Mouse (Mus musculus): ENCODE data around the gene Lcp1. TPM values are rescaled to one million over a fixed set of nuclear protein-coding genes. Genes with fewer than 3 reads are reported as not detected.

The Lcp1 gene
- total RNA-seq, 2 experiments from 2014 or later = 6.6 to 8.8 TPM

DNA sequence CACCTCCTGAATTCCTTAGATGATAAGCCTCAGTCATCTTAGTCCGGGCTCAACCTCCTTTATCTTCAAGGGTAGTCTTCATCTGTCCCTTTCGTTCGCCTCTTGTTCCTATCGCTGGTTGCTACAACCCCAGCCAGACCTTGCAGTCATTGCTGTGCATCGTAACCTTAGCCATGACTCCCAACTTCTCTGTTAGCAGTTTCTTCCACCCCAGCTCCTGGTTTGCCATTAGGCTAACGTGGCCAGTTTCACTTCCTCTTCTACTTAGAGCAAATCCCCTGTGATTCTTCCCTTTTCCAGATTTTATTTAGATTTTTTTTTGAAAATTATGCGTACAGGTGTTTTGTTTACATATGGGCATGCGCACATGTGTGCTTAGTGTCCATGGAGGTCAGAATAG lies 33.0 kb downstream of the Lcp1 start:
- no peak for TF ChIP-seq CTCF (conservative IDR thresholded peaks at IDR 0.05)

DNA sequence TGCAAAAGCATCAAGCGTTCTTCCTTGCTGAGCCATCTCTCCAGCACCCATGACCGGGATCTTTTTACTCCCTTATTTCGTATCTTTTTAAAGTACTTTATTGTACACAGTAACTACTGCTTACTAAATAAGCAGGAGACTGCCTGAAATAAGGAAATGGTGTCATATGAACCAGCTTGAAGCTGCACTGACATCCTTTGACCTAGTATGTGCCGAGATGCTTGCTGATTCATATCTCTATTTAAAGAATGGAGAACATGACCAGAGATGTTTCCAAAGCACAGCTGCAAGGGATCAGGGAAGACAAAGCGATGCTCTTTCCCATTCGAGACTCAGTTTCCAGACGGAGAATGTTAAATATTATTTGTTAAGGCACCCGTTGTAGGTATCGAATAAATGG lies 33.4 kb downstream of the Lcp1 start:
- no peak for DNase-seq (ENCODE audit: low spot score in 2 of 2)
- H3K4me3 ChIP-seq = no peak overlapping the region
- H3K27ac ChIP-seq = no peak overlapping the region
- TF ChIP-seq CTCF (conservative IDR thresholded peaks at IDR 0.05) = no peak

More for the DNA sequence above, 33.0 kb downstream of the Lcp1 start:
- no peak overlapping the region for H3K4me3 ChIP-seq
- H3K27ac ChIP-seq = no peak overlapping the region
- DNase-seq (ENCODE audit: low spot score in 2 of 2) = no peak

DNA sequence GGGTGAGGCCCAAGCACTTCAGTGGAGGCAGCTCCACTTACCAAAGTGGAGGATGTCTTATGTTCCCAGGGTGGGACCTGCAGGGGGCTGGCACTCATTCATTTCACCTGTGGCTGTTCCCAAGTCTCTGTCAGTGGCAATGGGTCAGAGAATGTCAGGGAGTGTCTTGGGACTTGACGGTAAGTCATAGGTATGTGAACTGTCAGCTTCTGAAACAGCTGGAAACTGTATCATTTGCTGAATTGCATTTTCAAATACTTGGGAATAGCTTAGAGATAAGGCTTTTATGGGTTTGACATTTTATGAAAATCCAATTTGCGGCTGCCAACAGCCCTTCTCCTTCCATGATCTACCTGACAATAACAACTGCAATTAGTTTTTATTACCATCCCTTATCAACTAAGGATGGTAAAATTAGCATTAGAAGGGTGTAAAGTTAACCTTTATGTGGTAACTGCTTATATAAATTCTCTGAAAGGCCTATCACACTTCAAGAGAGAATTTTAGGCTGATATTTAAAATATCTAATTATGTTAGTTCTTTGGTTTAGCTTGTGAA lies 34.8 kb downstream of the Lcp1 start:
- TF ChIP-seq CTCF (conservative IDR thresholded peaks at IDR 0.05) = no peak
- no peak overlapping the region for H3K27ac ChIP-seq

DNA sequence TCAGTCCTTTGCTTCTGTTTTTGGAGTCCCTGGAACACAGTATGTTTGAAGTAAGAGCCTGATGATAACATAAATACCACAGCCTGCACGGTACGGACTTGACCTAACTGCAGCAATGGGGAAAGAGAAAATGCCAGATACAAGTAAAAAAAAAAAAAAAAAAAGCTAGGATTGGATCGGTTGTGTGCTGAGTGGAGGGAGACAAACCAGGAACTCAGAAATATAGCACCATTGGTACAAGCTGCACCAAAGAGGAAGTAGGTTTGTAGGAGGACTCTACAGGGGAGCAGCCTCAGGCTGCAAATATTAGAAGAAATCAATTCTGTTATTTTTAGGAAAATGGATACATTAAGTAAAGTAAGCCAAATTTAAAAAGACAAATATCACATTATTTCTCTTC lies 37.6 kb downstream of the Lcp1 start:
- H3K27ac ChIP-seq = no peak overlapping the region
- DNase-seq (ENCODE audit: low spot score in 2 of 2) = no peak
- no peak for TF ChIP-seq CTCF (conservative IDR thresholded peaks at IDR 0.05)
- no peak overlapping the region for H3K4me3 ChIP-seq

More for the DNA sequence above, 34.8 kb downstream of the Lcp1 start:
- DNase-seq (ENCODE audit: low spot score in 2 of 2) = no peak
- H3K4me3 ChIP-seq = no peak overlapping the region

DNA sequence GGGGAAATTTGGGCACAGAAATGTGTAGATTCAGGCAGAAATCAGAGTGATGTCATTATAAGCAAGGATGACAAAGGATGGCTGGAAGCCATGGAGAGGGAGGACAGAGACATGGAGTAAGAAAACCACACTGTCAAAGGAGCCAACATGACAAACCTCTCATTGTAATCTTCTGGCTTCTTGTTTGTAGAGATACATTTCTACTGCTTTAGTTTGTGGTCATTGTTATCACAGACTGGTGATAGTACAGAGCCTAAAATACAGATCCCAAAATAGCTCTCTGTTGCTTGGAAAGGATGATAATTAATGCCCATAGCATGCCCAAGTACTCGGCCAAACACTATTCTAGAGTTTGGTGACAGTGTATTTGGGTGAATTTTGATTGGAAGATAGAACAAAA lies 39.6 kb downstream of the Lcp1 start:
- no peak for TF ChIP-seq CTCF (conservative IDR thresholded peaks at IDR 0.05)
- no peak overlapping the region for H3K4me3 ChIP-seq
- no peak for DNase-seq (ENCODE audit: low spot score in 2 of 2)
- H3K27ac ChIP-seq = 0 out of 2 replicates have a peak overlapping the region, but pooled peaks have one; percentile 32

DNA sequence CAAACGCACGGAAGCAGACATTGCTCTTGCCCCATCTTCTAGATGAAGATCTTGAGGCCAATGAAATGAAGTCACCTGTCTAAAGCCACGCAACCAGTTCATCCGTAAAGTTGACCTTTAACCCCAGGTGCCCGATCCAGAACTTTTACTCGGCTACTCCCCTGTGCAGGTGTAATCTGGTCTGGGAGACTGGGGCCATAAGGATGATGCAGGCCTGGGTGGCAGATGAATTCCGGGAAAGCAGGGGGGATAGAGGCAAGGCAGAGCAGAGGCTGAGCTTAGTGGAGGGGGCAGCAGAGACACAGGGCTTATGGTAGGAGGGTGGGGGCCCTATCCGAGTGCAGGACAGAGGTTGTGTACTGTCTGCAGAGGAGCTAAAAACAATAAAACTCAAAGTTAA lies 43.4 kb downstream of the Lcp1 start:
- H3K27ac ChIP-seq = no peak overlapping the region
- no peak overlapping the region for H3K4me3 ChIP-seq
- no peak for DNase-seq (ENCODE audit: low spot score in 2 of 2)
- TF ChIP-seq CTCF (conservative IDR thresholded peaks at IDR 0.05) = no peak

DNA sequence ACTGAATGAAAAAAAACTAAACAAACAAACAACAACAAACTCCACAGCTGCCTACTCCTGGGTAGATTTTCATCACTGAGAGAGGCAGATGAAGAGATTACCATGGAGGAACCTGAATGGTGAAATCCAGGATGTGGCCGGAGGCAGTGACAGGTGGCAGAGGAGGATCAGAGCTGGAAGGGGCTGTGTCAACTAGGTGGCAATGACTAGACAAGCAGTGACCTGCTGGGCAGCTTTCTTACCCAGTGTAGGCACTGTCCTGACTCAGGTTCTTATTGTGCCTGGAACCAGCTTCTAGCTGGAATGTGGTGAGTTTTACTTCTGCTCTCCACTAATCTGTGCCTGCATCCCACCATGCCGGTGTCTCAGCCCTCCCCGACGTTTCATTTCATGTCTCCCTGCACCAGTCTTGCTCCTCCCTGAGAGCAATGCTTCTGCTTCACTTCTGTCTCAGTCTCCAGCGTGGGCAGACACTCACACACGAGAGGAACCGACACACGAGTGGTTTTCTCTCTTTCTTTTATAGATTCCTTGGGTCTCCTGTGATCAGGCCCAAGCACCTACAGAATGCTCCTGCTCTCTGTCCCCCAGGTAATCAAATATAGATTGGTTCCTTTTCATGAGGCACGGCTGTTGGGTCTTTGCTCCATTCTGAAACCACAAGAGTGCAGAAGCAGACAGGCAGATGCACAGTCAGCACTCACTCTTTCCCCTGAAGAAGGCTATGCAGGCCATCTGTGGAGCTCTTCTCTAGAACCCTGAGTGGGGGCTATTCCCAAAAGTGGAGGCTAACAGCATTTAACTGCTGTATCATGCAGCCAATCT lies 44.0 kb downstream of the Lcp1 start:
- DNase-seq (ENCODE audit: low spot score in 2 of 2) = no peak
- no peak for TF ChIP-seq CTCF (conservative IDR thresholded peaks at IDR 0.05)
- Histone ChIP-seq H3K4me3 (no peak overlapping the region), H3K27ac (no peak overlapping the region; the same call in 1 of the 2 replicates)

DNA sequence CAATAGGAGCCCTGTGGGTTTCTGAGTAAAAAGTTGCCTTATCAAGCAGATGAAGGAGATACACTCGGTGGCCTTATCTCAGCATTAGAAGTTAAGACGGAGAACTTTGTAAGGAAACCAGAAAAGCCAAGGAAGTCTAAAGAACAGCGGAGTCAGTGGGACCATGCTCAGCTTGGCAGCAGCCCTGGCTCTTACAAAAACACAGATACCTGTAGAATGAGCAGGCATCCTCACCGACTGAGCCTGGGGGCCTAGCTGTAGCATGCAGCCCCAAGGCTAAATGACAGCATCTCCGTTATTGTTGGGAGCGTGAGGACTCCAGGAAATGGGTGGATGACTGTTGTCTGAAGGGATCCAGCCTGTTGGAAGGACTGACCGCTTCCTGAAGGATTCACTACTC lies 44.9 kb downstream of the Lcp1 start:
- DNase-seq (ENCODE audit: low spot score in 2 of 2) = no peak
- Histone ChIP-seq H3K4me3 (no peak overlapping the region), H3K27ac (no peak overlapping the region; the same call in 1 of the 2 replicates)
- TF ChIP-seq CTCF (conservative IDR thresholded peaks at IDR 0.05) = no peak

DNA sequence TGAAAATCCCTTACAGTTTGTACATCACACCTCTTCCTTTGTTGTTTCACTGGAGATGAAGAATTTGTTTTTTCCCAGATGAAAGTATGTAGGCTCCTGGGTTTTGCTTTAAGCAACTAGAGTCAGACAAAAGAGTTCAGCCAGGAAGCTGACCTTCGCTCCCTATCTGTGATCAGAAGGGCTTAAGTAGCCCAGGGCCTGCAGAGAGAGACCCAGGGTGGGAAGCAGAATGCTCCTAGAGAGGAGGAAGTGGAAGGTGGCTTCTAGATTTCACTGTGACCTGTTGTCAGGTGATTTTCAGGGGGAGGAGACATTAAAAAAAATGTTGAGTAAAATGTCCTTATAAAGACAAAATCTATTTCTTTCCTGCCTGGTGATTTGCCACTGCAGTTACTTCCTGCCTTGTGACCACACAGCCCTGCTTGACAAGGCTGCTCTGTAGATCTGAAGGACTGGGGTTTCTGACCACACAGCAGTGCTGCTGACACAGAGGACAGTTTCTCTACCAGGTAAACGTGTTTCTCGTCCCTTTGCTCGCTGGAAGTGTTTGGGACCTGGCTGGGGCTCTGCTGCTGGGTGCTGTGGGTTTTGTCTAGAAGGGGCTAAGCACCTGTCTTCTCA lies 45.6 kb downstream of the Lcp1 start:
- H3K27ac ChIP-seq = no peak overlapping the region
- no peak for DNase-seq (ENCODE audit: low spot score in 2 of 2)
- no peak overlapping the region for H3K4me3 ChIP-seq
- TF ChIP-seq CTCF (conservative IDR thresholded peaks at IDR 0.05) = no peak

DNA sequence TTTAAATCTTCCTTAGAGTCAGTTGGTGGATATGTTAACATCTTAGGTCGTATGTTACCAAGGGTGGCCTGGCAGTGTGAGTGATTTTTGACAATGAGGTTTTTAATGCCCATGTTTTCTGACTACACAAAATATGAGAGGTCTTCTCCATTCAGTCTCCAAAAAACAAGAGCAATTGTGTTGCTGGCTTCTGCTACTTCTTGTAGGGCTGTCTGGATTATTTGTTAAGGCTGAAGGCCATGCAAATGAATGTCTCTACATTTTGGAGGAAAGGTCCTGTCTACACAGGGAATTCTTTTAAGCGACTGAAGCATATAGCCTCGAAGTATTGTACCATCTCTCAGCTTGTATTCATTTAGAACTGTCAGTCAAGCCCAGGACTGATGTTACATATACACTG lies 46.5 kb downstream of the Lcp1 start:
- no peak for DNase-seq (ENCODE audit: low spot score in 2 of 2)

DNA sequence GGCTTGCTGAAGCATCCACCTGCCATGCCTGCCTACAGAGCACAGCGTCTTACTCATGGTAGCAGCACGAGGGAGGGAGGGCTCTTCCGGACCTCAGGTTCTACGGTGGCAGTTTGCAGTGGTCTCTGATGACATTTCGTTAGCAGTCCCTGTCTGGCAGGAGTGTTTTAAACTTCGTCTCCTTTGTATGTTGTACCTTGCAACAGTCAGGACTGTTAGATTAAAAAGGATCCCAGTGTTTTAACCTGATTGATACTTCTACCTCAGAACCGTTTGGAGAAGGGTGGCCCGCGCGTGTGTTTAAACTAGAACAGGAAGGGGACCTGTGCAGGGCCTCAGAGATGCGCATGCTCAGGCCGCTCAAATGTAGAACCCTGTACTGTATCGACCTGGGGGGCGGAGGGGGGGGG lies 47.5 kb downstream of the Lcp1 start:
- H3K4me3 ChIP-seq = no peak overlapping the region; the same call in 1 of the 2 replicates
- H3K27ac ChIP-seq = no peak overlapping the region
- DNase-seq (ENCODE audit: low spot score in 2 of 2) = no peak
- no peak for TF ChIP-seq CTCF (conservative IDR thresholded peaks at IDR 0.05)

More for the DNA sequence above, 46.5 kb downstream of the Lcp1 start:
- no peak for TF ChIP-seq CTCF (conservative IDR thresholded peaks at IDR 0.05)
- Histone ChIP-seq H3K27ac (no peak overlapping the region), H3K4me3 (no peak overlapping the region)

DNA sequence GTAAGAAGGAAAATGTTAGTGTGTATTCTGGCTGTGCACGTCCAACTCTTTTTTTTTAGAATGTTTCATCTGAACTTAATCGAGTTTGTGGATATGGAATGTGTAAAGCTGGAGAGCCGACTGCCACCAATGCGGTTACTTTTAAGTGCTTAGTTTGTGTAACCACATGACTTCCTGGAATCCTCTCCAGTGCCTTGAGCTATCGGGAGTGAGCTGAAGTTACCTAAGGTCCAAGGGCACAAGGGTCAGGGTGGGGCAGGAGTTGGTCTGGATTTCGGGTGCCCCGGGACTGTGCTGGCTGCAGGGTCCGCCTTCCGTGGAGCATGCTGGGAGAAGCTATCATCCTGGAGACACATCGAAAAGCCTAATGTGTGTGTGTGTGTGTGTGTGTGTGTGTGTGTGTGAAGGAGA lies 47.9 kb downstream of the Lcp1 start:
- H3K27ac ChIP-seq = no peak overlapping the region

DNA sequence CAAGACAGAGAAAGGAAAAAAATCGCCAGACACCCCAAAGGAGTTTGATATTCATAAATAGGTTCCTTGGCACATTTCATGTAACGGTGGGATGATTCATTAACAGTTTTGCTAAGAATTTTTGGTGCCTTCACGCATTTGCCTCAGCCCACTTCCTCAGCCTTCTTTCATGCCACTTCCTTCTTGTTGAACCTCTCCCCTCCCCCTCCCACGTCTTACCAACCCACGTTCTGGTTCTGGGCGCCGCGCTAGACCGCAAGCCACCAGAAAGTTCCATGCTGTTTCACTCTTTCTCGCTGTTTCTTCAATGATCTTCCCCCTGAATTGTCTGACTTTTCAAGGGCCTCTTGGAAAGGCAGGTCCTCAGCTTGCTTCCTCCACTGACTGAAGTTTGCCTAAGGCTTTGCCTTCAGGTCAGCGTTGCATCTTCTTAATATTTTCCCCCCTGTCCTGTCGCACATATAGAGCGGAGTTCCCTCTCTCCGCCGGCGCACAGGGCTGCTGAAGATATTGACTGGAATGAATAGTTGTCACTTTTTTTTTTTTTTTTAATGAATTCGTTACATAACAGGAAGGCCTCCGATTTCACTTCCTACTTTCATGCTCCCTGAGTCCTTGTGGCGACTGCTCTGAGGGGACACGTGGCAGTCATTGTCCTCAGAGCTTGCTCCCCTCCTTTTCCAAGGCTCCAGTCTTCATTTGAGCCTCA lies 48.5 kb downstream of the Lcp1 start:
- Histone ChIP-seq H3K4me3 (no peak overlapping the region; the same call in 1 of the 2 replicates), H3K27ac (no peak overlapping the region)
- DNase-seq (ENCODE audit: low spot score in 2 of 2) = no peak
- no peak for TF ChIP-seq CTCF (conservative IDR thresholded peaks at IDR 0.05)

More for the DNA sequence above, 47.9 kb downstream of the Lcp1 start:
- TF ChIP-seq CTCF (conservative IDR thresholded peaks at IDR 0.05) = no peak
- H3K4me3 ChIP-seq = no peak overlapping the region; the same call in 1 of the 2 replicates
- no peak for DNase-seq (ENCODE audit: low spot score in 2 of 2)

Measured in layer of hippocampus, adult 2 months (tissue).